Mouse (Mus musculus): ENCODE results near the gene Angptl2.

DNA sequence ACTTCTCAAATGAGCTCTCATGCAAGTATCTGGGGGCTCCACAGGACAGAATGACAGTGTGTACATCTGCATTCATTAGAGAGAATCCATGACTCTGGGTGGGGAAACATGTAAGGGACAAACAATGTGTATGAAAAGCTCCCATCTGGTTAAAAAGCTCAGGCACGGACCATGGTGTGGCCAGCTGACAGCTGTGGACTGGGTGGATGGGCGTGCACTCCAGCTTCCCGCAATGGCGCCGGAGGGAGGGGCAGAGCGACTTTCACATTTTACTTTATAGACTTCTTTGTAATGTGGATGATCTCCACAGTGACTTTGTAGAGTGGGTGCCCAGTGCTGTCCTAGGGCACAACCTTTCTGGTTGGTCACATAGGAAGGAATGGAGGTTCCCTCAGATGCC lies 36.9 kb downstream of the Angptl2 start:
- TF ChIP-seq CTCF (IDR thresholded peaks at IDR 0.05; ENCODE audit: extremely low read depth, insufficient read depth, low read length) (no peak), POLR2A (IDR thresholded peaks at IDR 0.05; ENCODE audit: extremely low read depth, insufficient read depth, low read length) (no peak)
